Mouse (Mus musculus) T-cell, adult 66 days (primary cell): Measurements from ENCODE around the gene Cox7b2. TPM values are rescaled to one million over a fixed set of nuclear protein-coding genes. Genes with fewer than 3 reads are reported as not detected.

Experiments used
- total RNA-seq, 2 experiments: library from RNA; stranded (reverse); gene quantifications; 3 replicates in 1 of 2; 4 replicates in 1 of 2; pipeline ENCODE4 v1.2.4; 2023

Cox7b2 gene
- total RNA-seq = not detected

GRCm38 (mm10) chr5:71548079-71548478 is at the start of gene Cox7b2:
Gene Cox7b2, minus strand, starts transcription at chr5:71548205.

Other genes starting within 250 kb of the Cox7b2 start
- not detected for gene Gabrb1, start 109.9 kb upstream of the Cox7b2 start, total RNA-seq
- not detected for gene Gabra4, start 110.1 kb upstream of the Cox7b2 start, total RNA-seq